Mouse (Mus musculus) midbrain, embryonic 11.5 days (tissue): ENCODE measurements around the gene Pp2d1. TPM values are rescaled to one million over a fixed set of nuclear protein-coding genes. Genes with fewer than 3 reads are reported as not detected.
A peak's percentile ranks its signal among the peaks of the same experiment; 100 is the strongest.

ENCODE experiments used
- ATAC-seq: fragments of 200-750 bp; cut with Nextera tagmentation; 2 replicates; pipeline ENCODE4 v1.8.0; 2017; ENCODE audit warnings: moderate TSS enrichment, moderate library complexity; ENCODE audit not compliant: low FRiP score
- DNase-seq: peaks from one replicate; pipeline ENCODE4 v3.0.0; 2015; ENCODE audit warnings: low spot score; ENCODE audit errors: missing footprints
- H3K27ac ChIP-seq: fragments of 300-500 bp; sonication (generic); 2 replicates; pipeline ENCODE4 v1.5.1; 2014; ENCODE audit warnings: low read depth, low read length
- H3K27me3 ChIP-seq: fragments of 300-500 bp; sonication (generic); 2 replicates; pipeline ENCODE4 v1.6.1; 2014; ENCODE audit warnings: mild to moderate bottlenecking, low read length, moderate library complexity, mixed read lengths; ENCODE audit not compliant: control insufficient read depth, insufficient read depth
- H3K36me3 ChIP-seq: fragments of 300-500 bp; sonication (generic); 2 replicates; pipeline ENCODE4 v1.6.1; 2014; ENCODE audit warnings: mild to moderate bottlenecking, low read length, moderate library complexity, mixed read lengths; ENCODE audit not compliant: control insufficient read depth, insufficient read depth
- H3K4me1 ChIP-seq: fragments of 300-500 bp; sonication (generic); 2 replicates; pipeline ENCODE4 v1.6.1; 2014; ENCODE audit warnings: low read length; ENCODE audit not compliant: control insufficient read depth, insufficient read depth
- H3K4me2 ChIP-seq: fragments of 300-500 bp; sonication (generic); 2 replicates; pipeline ENCODE4 v1.6.1; 2014; ENCODE audit warnings: mild to moderate bottlenecking, moderate library complexity
- H3K4me3 ChIP-seq: fragments of 300-500 bp; sonication (generic); 2 replicates; pipeline ENCODE4 v1.5.1; 2014; ENCODE audit warnings: low read depth, low read length
- H3K9ac ChIP-seq: fragments of 300-500 bp; sonication (generic); 2 replicates; pipeline ENCODE4 v1.6.1; 2014; ENCODE audit warnings: low read length
- H3K9me3 ChIP-seq: fragments of 300-500 bp; sonication (generic); 2 replicates; pipeline ENCODE4 v1.6.1; 2016; ENCODE audit warnings: low read length; ENCODE audit not compliant: control insufficient read depth
- WGBS: fragments of 180-500 bp; shearing (Covaris S2); extraction: QIAGEN DNeasy Blood & Tissue Kit; methylation state at CpG from one replicate; pipeline ENCODE4 v1.1.7; 2014; 5-methylcytosine and 5-hydroxymethylcytosine counted together
- polyA plus RNA-seq: library from polyadenylated mRNA; unstranded; fragments of >200 nt; fragmentation: Nextera tagmentation; extraction: Ambion mirVana; gene quantifications from 2 replicates; pipeline ENCODE4 v1.2.1, GENCODE M21; 2014

The Pp2d1 gene
- polyA plus RNA-seq, 1 experiment from 2014 or later: 0.22 TPM

DNA sequence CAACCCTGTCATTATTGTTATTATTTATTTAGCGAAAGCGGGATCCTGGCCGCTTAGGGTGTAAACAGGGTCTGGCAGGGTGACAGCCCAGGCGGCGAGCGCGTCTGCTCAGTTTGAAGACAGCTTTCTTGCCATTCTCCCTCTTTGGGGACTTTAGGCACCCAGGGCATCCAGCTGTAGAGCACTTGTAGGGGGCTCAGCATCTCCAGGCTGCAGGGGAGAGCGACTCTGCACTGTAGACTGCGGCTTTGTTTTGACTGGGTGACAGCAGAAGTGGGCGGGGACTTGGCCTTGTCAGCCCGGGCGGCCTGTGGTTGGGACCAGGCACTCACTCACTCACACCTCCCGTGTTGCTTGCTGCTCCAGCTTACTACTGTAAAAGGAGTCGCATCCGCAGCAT lies 28.9 kb upstream of the Pp2d1 start:
- Histone ChIP-seq H3K27me3 (no peaks in the 10 kb centered on the region), H3K4me3 (peak overlapping the region; percentile 89), H3K9me3 (no peaks in the 10 kb centered on the region), H3K4me2 (peak overlapping the region; percentile 93), H3K27ac (peak overlapping the region; percentile 94), H3K36me3 (no peaks in the 10 kb centered on the region), H3K9ac (peak overlapping the region; percentile 94), H3K4me1 (peaks cover 6% of the 10 kb centered on the region)
- 1% methylated on average over 15 of the region's 15 CpGs for WGBS
- ATAC-seq (peak; percentile 83), DNase-seq (peak; percentile 94)

DNA sequence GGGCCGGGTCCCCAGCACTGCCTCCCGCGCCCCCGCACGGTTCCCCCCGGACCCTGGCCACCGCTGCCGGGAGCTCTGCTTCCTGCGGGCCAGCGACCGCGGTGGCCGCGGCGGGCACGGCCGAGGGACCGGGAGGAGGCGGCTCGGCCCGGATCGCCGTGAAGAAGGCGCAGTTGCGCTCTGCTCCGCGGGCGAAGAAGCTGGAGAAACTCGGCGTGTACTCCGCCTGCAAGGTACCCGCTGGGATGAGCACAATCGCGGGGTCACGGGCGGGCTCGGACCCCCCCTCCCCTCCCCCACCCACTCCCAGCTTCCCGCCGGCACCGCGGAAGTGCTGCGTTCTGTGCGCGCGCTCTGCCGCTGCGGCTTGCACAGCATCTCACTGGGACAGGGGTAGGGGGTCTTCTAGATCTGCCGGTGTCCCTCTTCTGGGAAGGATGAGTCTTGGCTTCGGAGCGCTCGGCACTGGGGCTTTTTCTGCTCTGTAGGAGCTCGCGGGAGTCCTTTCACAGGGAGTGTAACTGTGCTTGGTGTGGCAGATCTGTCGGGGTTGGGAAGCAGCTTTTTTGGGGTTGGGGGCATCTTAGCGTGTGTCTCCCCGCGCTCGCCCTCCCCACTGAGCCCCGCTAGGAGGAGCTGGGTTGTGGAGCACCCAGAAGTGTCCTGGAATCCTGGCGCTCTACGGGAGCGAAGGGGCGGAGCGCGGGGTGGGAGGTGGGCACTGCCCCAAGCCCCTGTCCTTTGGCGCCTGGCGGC lies 28.3 kb upstream of the Pp2d1 start:
- H3K9ac ChIP-seq: peak overlapping the region; percentile 94
- under 1% methylated on average over 49 of the region's 67 CpGs for WGBS
- H3K36me3 ChIP-seq: no peaks in the 10 kb centered on the region
- no peaks in the 10 kb centered on the region for H3K27me3 ChIP-seq
- H3K27ac ChIP-seq: peak overlapping the region; percentile 94
- peak overlapping the region; percentile 89 for H3K4me3 ChIP-seq
- H3K9me3 ChIP-seq: no peaks in the 10 kb centered on the region
- peak overlapping the region; percentile 93 for H3K4me2 ChIP-seq
- peak; percentile 98 for DNase-seq
- ATAC-seq: peak; percentile 72
- H3K4me1 ChIP-seq: peaks cover 6% of the 10 kb centered on the region

DNA sequence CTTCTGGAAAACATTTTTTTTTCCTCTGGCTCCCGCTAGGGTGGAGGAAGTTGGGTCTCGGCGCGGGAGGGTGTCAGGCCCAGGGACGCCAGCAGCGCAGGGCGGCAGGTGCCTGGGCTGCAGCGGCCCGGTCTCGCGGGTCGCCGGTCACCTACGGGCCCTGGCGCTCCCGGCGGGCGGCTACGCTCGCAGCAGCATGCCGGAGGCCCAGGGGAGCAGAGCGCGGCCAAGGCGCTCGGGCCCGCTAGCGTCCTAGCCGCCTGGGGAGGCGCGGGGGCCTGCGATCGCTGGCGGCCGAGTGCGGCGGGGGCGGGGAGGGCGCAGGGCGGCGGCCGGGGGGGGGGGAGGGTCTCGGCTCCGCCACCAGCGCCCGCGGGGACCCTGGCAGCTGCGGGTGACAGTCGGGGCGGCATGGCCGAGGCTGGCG lies 27.7 kb upstream of the Pp2d1 start:
- WGBS: under 1% methylated on average over 25 of the region's 51 CpGs
- peak; percentile 72 for ATAC-seq
- peak overlapping the region; percentile 93 for H3K4me2 ChIP-seq
- peak; percentile 97 for DNase-seq
- no peaks in the 10 kb centered on the region for H3K27me3 ChIP-seq
- H3K27ac ChIP-seq: peak overlapping the region; percentile 94
- H3K4me1 ChIP-seq: peaks cover 6% of the 10 kb centered on the region
- peak overlapping the region; percentile 89 for H3K4me3 ChIP-seq
- H3K9ac ChIP-seq: peak overlapping the region; percentile 94
- no peaks in the 10 kb centered on the region for H3K36me3 ChIP-seq
- no peaks in the 10 kb centered on the region for H3K9me3 ChIP-seq

DNA sequence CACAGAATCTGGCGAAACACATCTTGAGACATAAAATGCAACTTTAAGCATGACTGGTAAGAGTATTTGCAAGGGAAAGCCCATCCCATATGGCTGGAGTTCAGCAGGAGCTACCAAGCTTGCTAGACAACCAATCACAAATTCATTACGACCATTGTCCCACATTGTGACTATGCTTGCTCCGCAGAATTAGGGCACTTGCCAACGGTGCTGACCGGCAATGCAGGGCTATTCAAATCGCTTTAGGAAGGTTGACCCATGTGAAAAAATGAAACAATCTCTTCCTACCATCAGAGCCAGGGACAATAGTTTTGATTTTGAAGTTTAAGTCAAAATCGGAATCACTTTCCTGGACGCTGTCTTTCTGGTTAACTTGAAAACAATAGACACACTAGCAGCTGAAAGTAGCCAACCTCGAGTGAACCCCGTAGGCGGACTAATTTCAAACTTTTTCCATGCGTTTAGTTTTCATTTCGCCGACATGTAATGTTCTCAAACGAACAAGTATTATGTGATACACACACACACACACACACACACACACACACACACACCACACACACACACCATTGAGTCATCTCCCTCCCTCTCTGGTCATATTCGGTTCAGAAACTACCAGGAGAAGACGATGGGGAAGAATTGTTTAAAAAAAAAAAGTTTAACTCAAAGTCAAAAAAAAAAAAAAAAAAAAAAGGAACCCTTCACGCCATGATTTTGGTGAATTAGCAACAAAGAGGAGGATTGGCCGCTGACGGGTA lies 27.1 kb upstream of the Pp2d1 start, which contains the start of gene Kat2b:
TSS of gene Kat2b (plus strand) at position 701 of the 758 bp plus-strand sequence.
- no peaks in the 10 kb centered on the region for H3K27me3 ChIP-seq
- DNase-seq (peak; percentile 91), ATAC-seq (peak; percentile 8; the same call in 1 of the 2 replicates)
- H3K4me2 ChIP-seq: peak within 1 kb of the TSS; percentile 93
- no peaks in the 10 kb centered on the region for H3K9me3 ChIP-seq
- peak within 1 kb of the TSS; percentile 94 for H3K9ac ChIP-seq
- H3K27ac ChIP-seq: peak within 1 kb of the TSS; percentile 94
- no peaks in the 10 kb centered on the region for H3K36me3 ChIP-seq
- peak within 1 kb of the TSS; percentile 89 for H3K4me3 ChIP-seq
- H3K4me1 ChIP-seq: peaks cover 6% of the 10 kb centered on the region
- 3% methylated on average over 20 of the region's 20 CpGs for WGBS

DNA sequence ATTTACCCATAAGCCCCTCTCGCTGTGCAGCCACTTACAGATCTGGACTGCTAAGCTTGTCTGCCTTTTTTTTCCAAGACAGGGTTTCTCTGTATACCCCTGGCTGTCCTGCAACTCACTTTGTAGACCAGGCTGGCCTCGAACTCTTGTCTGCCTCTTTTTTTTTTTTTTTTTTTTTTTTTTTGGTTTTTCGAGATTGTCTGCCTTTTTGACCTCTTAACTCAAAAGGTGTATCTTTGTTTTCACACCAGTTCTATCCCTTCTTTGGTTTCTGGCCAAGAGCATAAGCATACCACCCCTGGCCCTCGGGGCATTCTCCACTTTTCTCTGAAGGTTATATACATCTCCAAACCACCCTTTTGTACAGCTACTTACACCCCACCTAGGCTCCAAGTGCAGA lies 25.6 kb upstream of the Pp2d1 start:
- Histone ChIP-seq H3K27me3 (no peaks in the 10 kb centered on the region), H3K9me3 (no peaks in the 10 kb centered on the region), H3K4me2 (no peak overlapping the region), H3K4me1 (peaks cover 6% of the 10 kb centered on the region), H3K4me3 (no peak overlapping the region), H3K36me3 (no peaks in the 10 kb centered on the region), H3K27ac (no peak overlapping the region), H3K9ac (no peak overlapping the region)
- DNase-seq (no peak), ATAC-seq (no peak)
- 93% methylated on average over 4 of the region's 4 CpGs for whole genome bisulfite sequencing

DNA sequence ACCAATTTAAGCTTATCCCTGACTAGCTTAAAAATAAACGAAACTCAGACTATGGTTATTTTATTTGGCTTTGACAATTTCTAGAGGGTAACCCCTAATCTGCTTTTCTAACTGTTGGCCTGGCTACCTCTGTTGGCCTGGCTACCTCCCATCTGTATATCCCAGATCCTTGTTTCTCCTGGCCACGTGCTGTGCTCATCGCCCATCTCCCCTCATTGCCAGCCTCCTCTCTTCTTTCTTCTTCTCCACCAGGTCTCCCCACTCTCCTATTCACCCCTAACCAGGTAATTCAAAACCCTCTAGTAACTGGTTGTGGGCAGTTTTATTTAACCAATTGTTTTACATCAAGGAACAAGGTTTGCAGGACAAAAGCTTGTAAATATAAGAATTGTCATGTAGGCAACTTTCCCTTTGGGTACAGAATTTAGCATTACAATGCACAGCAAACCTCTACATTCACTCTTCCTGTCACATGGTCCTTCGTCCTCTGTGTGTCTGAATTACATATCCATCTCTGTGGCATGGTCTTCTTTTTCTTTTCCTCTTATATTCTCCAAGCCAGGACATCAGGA lies 22.3 kb upstream of the Pp2d1 start:
- Histone ChIP-seq H3K4me2 (no peak overlapping the region), H3K27me3 (no peaks in the 10 kb centered on the region), H3K9ac (no peak overlapping the region), H3K9me3 (no peaks in the 10 kb centered on the region), H3K36me3 (no peaks in the 10 kb centered on the region), H3K4me3 (no peak overlapping the region), H3K4me1 (peaks cover 3% of the 10 kb centered on the region), H3K27ac (no peak overlapping the region)
- 84% methylated on average over 4 of the region's 4 CpGs for WGBS
- DNase-seq (no peak), ATAC-seq (no peak)

DNA sequence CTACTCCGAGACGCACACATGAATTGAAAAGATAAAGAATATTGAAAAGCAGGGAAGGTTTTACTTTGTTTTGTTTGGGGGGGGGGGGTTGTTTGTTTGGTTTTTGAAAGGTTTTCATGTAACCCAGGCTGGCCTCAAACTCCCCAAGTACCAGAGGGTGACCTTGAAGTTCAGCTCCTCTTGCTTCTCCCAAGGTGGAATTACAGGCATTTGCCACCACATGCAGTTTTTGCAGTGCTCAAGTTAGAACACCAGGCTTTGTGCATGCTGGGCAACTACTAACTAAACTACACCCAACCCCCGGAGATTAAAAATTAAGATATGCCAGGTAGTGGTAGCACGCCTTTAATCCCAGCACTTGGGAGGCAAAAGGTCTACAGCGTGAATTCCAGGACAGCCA lies 20.4 kb upstream of the Pp2d1 start:
- no peak for ATAC-seq
- no peak for DNase-seq

DNA sequence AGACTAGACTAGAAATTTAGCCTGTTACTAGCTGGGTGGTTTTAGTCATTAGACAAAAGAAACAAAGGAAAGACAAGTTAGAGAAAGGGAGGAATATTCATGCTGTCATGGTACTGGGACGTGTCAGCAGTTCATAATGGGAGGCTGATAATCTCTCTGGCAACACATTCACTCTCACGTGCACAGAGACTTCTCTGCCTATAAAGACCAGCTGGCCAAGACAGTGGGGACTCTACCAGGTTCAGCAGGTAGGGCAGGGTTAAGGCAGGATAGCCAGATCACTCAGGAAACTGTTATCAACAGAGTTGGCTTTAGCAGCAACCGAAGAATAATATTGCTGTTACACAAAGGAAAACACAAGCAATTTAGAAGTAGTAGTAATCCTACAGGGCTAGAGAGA lies 18.2 kb upstream of the Pp2d1 start:
- no peak for DNase-seq
- no peak overlapping the region for H3K4me3 ChIP-seq
- no peaks in the 10 kb centered on the region for H3K9me3 ChIP-seq
- no peaks in the 10 kb centered on the region for H3K27me3 ChIP-seq
- no peak for ATAC-seq
- 55% methylated on average over 3 of the region's 3 CpGs for WGBS
- no peak overlapping the region for H3K9ac ChIP-seq
- no peaks in the 10 kb centered on the region for H3K36me3 ChIP-seq
- H3K4me1 ChIP-seq: no peaks in the 10 kb centered on the region
- H3K27ac ChIP-seq: no peak overlapping the region
- H3K4me2 ChIP-seq: no peak overlapping the region

More for the DNA sequence above, 20.4 kb upstream of the Pp2d1 start:
- no peak overlapping the region for H3K4me3 ChIP-seq
- no peaks in the 10 kb centered on the region for H3K9me3 ChIP-seq
- H3K27ac ChIP-seq: no peak overlapping the region
- 91% methylated on average over 5 of the region's 5 CpGs for WGBS
- no peak overlapping the region for H3K9ac ChIP-seq
- no peaks in the 10 kb centered on the region for H3K27me3 ChIP-seq
- H3K4me1 ChIP-seq: no peaks in the 10 kb centered on the region
- H3K36me3 ChIP-seq: no peaks in the 10 kb centered on the region
- H3K4me2 ChIP-seq: no peak overlapping the region

DNA sequence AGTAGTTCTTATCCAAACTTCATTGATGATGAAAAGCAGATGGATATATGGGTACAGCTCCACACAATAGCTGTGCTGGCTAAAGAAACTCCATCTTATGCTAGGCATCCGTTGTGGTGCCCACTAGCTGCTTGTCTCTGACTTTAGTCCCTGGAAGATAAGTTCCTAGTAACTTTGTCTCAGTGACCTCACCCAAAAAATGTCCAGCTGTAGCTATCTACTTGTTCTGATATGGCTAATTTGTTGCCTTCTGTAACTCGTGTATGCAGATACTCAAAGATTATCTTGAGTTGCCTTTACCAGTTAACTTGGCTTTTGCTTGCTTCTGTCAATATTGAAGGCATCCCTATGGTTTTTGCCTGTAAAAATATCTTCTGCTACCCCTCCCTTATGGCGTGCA lies 15.6 kb upstream of the Pp2d1 start:
- peaks cover 7% of the 10 kb centered on the region for H3K4me1 ChIP-seq
- no peak overlapping the region for H3K4me3 ChIP-seq
- no peaks in the 10 kb centered on the region for H3K9me3 ChIP-seq
- H3K27ac ChIP-seq: no peak overlapping the region
- H3K4me2 ChIP-seq: no peak overlapping the region
- no peaks in the 10 kb centered on the region for H3K27me3 ChIP-seq
- H3K9ac ChIP-seq: no peak overlapping the region
- ATAC-seq (no peak), DNase-seq (no peak)
- H3K36me3 ChIP-seq: no peaks in the 10 kb centered on the region
- 82% methylated on average over 3 of the region's 3 CpGs for whole genome bisulfite sequencing
